Mouse (Mus musculus): Measurements from ENCODE around the gene Klhl42.

Klhl42 gene

DNA sequence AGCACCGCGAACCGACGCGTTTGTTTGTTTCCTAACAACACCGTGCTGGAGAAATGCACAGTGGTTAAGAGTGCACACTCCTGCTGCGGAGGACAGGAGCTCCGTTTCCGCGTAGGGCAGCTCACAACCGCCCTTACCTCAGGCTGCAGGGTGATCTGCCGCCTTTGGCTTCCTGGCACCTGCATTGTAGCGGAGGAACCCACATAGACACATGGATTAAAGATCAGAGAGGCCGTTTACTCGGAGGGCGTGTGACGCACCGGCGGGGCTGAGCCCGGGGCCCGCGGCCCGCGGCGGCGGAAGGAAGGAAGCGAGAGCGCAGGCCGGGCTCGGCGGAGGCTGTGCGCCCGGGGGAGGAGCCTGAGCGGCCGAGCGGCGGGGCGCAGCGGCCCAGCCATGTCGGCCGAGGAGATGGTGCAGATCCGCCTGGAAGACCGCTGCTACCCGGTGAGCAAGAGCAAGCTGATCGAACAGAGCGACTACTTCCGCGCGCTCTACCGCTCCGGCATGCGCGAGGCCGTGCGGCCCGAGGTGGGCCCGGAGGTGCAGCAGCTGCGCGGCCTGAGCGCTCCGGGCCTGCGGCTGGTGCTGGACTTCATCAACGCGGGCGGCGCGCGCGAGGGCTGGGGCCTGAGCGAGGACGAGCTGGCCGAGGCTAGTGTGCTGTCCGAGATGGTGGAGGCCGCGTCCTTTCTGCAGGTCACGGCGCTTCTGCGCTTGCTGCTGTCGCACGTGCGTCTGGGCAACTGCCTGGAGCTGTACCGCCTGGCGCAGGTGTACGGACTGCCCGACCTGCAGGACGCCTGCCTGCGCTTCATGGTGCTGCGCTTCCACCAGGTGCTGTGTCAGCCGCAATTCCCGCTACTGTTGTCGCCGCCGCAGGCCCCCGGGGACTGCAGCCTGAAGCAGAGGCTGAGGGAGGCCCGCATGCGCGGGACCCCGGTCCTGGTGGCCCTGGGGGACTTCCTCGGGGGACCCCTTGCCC, at the start of gene Klhl42:
Klhl42 (plus strand) TSS at position 244 of the 985 bp plus-strand sequence.
- DNase-seq: peak; percentile 79 to 83

DNA sequence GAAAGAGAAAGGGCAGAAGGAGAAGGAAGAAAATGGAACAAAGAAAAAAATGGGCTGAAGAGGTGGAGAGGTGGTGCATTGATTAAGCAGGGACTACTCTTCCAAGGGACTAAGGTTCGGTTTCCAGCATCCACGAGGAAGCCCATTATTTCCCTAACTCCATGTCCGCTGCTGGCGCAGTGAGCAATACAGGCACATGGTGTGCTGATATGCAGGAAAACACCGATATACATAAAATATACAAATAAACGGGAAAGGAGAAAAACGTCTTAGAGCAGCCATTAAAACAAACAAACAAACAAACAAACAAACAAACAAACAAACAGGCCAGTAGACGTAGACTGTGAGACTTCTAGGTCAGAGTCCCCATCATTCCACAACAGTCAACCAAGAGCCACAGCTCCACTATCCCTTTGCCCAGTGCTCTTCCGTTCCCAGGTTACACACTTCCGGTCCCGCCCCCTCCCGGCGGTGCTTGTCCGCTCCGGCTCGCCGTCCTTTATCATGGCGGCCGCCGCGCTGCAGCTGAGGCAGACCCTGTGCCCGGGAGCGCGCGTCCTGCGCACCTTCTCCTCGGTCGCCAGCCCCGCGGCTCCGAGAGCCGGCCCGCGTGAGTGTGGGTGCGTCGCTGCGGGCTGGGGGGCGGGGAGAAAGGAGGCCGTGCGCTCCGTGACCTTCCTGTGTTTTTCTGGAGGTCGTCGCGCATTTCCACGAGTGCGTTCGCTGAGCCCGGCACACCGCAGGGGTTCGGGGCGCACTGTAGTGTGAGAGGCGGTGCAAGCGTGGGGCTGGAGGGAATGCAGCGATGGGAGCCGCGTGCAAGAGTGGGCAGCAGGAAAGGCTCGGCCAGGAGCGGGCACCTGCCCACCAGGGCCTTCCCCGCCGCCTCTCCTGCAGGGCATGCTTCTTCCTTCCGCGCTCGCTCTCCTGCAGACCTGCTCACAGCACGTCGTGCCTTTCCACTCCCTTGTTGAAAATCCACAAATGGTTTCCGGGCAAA, 48.6 kb upstream of the Klhl42 start, which contains the start of gene Mrps35:
Mrps35 (plus strand) TSS at position 474 of the 1,000 bp plus-strand sequence.
- peak; percentile 88 for DNase-seq

DNA sequence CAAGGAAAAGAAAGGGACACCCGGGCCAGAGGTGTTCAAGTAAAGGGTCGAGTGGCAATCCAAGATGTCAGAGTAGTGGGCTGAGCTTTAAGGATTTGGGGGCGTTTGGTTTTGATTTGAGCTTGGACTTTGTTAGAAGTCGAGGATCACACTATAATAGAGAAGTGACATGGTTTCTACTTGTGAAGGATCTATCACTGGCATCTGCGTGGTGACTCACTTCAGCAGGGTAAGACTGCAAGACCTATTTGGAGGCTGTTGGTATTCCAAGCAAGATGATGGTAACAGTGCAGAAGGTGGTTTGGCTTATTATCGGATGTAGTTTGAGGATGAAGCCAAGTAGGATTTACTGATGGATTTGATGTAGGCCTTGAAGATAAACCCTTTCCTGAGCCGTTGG, 47.5 kb upstream of the Klhl42 start:
- DNase-seq: no peak

DNA sequence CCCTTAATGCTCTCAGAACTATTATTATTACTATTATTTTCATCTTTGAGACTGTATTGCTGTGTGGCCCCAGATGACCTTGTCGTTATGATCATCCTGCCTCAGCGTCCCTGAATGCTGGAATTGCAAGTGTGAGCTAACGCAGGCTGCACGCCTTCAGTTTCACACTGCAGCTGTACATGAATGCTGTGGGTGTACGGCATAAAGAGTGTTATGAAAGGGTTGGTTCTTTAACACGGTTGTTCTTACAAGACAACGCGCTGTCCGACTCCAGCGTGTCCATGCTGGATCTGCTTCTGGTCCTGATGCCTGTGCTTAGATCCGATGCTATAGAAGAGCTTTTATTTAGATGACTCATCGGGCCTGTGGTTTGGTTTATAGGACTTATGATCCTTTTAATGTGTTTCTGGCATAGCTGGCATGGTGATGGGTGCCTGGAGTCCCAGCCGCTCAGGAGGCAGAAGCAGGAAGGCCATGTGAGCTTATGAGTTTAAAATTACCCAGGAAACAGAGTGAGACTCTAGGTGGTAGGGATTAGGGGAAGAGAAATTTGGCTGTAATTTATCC, 41.9 kb upstream of the Klhl42 start:
- no peak for DNase-seq

DNA sequence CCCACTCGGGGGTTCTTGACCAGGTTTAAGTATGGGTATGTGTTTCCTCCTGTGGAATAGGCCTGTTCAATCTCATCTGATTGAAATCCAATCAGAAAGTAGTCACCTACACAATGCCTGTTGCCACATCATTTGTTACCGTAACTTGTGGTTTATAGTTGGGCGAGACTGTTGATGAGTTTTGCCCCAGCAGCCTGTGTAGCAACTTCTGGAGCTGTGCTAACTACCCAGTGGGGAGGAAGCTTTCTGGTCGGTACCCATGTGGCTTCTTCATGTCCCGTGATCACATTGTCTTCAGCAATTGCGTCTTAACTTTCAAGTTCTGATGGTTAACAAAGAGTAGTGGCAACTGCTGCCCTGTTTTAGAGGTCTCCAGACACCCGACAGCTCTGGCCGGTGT, 39.5 kb upstream of the Klhl42 start:
- DNase-seq: no peak

DNA sequence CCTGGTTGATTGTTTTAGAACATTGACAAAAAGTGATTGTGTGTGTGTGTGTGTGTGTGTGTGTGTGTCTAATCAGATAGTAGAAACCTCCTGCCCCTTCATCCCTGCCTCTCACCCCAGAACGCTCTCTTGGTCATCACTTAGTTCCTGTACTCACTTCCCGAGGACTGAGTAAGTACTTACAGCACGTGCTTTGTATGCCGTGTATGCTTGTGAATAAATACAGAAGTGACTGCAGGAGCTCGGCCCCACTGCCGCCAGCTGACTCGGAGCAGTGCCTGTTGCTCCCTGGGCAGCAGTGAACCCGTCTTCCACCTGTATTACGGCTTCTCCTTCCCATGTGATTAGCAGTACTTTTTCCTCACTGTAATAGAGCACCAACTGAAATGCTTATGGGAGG, 38.7 kb upstream of the Klhl42 start:
- DNase-seq: no peak

DNA sequence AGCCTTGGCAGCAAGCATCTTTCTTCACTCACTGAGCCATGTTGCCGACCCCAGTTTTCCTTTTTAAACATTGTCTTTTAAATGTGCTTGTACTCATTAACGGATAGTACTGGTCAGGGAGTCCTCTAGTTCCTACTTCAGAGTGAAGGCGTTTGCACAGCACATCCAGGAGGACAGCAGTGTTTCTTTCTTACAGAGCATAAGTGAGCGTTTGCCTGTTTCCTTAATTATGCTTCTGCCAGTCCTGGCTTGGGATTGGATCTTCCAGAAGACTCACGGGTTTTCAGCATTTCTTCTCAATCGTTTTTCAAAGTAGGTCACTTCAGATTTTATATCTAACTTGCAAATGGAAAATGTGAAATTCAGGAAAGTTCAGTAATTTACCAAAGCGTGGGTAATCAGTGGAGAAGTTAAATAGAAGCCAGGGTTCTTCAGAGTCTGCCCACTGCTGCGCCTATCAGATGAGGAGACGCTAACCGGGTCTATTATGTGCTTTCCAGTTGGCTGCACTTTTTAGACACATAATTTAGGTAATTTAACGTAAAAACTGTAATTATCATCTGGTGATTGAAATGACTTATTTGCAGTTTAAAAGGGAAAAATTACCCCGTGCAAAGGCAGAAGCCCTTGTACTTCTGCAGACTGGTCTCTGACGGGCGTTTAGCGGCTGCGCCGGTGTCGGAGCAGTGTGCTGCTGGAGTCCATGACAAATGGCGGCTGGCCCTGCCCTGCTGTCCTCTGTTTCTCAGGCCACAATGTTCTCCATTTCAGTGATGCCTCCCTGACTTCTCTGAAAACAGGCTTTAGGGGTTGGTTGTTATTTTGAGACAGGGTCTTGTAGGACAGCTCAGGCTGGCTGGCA, 37.2 kb upstream of the Klhl42 start:
- no peak for DNase-seq

DNA sequence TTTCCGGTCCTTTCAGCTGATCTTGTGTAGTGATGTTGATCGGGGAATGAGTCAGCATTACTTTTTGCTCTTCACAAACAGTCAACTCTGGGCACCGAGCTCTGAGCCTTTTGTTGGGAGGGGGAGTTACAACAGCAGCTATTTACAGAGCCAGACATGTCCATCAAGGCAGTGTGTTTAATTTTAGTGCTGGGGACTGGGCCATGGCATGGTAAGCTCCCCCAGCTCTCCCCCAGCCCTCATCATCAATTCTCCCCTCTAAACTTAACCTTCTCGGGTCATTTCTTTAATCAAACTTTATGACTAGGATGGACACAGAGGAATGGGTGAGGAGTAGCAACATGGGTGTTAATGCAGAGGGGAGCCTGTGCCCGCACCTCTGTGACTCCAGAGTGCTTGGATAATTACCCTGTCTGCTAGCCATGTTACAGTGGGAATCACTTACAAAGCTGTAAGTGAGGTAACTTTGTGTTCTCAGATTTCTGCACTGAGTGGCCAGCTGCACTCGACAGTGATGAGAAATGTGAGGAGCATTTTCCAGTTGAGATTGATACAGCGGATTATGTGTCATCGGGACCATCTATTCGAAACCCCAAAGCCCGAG, 35.7 kb upstream of the Klhl42 start:
- no peak for DNase-seq

DNA sequence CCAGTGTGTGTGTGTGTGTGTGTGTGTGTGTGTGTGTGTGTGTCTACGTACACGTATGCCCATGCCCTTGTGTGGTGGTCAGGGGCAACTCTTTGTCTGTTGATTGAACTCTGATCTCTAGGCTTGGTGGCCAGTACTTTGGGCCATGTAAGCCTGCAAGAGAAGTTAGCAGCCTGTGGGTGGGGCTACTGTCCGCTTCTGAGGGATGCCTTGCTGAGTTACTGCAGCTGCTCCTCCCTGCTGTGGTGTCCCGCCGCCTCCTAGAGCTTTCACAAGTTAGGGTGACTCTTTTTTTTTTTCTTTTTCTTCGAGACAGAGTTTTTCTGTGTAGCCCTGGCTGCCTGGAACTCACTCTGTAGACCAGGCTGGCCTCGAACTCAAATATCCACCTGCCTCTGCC, 31.9 kb upstream of the Klhl42 start:
- no peak for DNase-seq

DNA sequence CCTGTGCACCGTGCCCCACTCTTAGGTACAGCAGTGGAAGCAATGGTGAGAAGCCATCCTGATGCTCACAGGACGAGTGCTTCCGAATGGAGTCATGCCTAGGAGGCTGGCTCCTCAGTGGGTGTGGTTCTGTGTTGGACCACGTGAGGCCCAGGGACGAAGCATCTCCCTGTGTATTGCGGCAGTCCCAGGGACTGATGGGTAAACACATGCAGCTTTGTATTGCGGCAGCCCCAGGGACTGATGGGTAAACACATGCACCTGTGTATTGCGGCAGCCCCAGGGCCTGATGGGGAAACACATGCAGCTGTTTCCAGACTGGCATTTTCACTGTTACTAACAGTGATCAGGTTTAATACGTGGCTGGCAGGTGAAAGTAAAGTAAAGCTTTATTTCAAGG, 29.5 kb upstream of the Klhl42 start:
- DNase-seq: no peak

DNA sequence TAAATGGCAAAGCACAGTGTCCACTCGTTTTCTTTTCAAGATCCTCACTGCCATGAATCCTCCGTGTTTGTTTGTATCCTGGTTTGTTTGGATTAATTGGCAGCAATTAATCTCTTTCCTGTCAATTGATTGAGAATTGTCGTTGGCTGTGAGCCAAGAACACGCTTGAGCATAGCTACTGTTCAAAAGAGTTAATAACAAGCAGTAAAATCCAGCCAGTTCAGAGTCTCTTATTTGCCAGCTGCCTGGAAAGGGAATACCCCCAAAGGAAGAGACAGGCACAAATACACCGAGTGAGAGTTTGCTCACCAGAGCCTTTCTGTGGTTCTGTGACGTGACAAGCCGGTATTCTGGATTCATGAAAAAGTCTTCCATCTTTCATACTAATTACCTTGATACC, 29.1 kb upstream of the Klhl42 start:
- DNase-seq: no peak

DNA sequence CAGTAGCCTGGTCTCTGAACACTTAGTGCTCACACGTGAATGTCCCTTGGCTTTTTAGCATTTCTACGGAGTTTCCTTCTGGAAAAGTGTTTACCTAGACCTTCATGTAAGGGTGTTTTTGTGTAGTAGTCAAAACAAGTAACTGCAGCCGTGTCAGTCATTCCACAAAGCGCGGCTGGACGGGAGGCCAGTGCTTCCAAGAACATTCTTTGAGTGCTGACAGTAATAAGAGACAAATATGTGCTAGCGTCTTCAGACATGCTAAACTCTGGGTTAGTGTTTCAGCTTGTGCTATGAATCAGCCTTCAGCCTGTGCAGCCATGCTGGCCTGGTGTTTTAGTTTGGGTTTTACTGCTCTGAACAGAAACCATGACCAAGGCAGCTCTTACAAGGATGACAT, 28.5 kb upstream of the Klhl42 start:
- DNase-seq: no peak

DNA sequence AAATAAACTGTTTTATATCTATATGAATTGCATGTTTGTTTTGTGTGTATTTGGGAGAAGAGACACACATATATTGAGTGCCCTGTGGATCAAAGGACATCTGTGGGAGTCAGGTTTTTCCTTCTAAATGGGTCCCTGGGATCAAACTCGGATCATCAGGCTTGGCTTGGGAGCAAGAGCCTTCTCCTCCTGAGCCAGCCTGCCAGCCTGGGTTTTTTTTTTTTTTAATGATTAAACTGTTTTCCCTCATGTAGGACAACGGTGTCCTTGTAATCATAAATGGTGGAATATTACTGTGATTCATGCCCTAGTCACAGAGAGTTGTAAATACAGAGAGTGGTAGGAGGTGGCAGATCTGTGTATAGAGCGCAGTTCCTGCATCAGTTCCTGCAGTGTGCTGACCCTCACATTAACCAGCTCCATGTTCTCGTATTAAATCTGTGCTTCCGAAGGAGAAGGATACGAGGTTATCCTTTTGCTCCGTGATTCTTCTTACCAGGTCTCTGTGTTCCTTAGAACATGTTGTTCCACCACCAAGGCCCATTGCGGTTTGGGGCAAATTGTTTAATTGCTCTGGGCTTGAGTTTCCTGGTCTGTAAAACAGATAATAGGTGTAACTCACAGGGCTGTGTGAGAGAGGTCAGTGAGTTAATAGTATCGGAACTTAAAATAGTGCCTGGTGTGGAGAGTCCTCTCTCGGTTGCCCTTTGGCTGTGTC, 26.8 kb upstream of the Klhl42 start:
- DNase-seq: no peak

DNA sequence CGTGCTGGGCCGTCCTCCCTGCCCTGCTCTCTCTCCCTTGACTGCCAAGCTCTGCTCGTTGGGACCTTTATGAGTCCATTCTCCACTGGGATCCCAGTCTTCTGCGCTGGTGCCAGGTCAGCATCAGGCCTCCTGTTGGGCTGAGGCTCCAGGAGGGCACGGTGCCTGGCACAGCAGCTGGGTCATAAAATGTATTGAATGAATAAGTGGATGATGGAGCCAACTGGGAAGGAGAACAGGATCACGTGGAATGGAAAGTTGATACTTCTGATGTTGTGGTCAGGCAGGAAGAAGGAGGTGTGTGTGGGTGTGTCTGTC, 26.3 kb upstream of the Klhl42 start:
- DNase-seq: no peak

DNA sequence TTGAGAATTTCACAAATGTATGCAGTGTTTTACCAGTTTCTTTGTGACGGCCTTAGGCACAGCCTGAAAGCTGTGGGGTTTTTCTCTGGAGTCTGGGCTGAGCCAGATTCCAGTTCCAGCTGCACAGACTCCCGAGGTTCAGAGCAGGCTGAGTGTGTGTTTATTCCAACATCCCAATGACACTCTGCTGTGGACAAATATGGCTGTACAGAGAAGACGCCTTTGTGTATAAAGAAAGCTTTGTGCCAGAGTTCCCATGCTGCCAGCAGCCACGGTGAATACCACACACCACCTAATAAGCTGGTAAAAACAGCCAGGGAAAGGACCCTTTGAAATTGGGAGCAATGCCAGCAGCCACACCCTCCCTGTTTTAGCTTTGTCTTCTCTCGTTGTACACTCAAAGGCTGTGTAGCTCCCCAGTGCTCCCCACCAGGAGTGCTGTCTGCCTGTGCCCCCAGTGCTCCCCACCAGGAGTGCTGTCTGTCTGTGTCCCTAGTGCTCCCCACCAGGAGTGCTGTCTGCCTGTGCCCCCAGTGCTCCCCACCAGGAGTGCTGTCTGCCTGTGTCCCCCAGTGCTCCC, 15.3 kb upstream of the Klhl42 start:
- no peak for DNase-seq

DNA sequence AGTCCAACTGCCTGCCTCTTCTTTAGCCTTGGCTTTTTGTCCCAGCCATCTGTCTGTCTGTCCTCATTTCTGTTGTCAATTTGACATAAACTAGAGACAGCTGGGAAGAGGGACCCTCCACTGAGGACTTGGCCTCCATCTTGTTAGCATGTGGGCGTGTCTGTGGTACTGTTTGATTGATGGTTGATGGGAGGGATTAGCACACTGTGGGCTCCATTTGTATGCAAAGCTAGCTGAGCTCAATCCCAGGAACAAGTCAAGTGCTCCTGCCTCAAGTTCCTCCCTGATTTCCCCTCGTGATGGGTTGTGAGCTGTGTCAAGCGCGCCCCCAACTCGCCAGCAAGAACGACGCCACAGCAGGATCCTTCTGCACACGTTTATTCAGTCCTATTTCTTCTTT, 14.3 kb upstream of the Klhl42 start:
- no peak for DNase-seq

DNA sequence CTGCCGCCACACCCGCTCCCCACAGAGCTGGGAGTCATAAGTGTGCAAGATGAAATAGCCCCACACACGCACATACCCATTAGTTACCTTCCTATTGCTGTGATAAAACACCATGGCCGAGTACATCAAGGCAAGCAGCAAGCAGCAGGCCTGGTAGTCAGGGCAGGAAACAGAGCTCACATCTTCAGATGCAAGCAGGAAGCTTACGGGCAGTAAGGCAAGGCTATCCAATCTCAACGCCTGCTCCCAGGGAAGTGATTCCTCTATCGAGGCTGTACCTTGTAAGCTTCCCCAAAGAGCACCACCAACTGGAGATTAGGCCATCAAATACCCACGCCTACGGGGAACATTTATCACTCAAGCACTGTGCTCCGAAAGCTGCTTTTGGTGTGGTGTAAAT, 11.3 kb upstream of the Klhl42 start:
- DNase-seq: no peak

DNA sequence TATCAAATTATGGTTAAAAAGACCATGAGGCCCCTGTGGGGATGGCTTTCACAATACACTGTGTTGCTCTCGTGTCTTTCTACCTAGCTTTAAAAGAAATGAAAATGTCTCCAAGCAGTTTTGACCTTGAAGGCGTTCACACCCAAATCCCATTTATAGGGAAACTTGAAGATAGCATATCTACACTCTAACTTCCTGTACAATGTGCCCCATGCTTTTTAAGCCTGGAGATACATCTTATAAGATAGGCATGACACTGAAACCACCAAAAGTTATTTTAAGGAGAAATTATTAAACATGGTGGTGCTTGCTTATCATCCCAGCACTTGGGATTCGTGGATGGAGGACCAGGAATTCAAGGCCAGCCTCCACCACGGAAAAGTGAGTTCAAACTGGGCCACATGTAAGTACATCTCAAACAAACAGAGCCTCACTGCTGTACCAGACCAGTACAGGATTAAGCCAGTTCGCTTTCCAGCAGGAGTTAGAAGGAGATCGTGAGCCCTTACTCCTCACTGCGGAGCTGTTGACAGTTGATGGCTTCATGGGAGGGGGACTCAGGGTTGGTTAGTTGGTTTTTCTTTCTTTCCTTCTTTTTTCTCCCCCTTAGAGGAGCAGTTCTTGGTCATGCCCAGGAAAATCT, 5.7 kb upstream of the Klhl42 start:
- no peak for DNase-seq

DNA sequence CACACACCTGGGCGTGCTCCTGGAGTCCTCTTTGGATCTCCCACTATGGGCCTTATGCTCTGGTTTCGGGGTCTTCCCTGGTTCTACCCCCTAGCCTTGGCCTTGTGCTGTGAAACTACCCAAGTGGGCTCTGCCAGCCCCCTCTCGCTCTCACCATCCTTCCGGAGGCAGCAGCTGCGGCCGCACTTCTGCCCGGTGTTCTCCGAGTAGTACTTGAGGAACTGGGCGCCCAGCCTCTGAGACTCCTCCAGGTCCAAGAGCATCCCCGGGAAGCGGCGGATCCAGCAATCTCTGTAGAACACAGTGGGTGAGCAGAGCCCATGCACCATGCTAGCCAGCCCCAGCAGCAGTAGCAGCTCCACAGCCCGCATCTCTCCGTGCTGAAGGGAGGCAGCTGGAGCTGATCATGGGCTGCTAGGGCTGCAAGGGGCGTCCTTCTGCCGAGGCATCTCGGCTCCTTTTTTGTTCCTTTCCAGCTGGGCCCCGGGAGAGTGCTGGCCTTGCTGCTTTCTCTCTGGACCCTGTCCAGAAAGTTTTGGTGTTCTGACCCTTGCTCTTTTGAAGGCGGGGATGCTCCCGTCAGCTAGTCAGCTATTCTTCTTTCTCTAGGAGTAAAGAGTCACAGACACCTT, 4.5 kb upstream of the Klhl42 start, which contains the start of gene Mansc4:
Mansc4 (minus strand) TSS at position 439 of the 632 bp plus-strand sequence.
- DNase-seq: no peak

DNA sequence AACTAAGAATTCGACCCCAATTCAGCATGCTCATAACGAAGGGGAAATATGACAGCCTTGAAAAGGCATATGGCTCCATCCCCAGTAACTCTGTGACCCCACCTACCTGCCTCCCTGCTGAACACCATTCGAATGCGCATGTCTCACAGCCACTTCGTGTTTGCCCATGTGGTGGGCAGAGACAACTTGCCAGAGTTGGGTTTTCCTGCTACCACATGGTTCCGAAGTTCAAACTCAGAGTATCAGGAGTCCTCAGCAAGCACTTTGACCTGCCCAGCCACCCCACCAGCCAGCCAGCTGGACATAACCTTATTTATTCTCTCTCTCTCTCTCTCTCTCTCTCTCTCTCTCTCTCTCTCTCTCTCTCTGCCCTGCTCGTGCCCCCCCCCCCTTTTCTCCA, 3.4 kb upstream of the Klhl42 start:
- no peak for DNase-seq
